ENCODE assay signal across 24 mouse cellular contexts in the genomic region with DNA sequence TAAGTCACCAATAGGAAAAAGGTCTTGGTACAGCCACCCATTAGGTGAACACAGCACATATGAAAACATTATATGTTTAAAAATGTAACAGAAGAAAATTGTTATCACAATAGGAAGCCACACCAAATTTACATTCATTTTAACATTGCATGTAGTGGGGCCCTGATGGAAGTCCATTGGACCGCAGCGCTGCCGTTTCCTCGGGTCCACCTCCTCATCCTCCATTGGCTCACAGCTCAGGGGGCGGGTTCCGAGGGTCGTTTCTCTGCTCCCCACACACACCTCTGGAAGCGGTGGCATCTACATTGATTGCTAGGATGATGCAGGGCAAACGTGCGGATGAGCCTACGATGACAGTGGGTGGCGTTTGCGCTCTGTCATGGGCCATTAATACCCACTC.
DNase-seq lines count a peak whose midpoint lies in the region; ATAC-seq lines count a peak whose summit lies in the region.
"Had no signal": no experiment of that assay in that cellular context is flagged by ENCODE, and none has a peak within 500 bp of the region (broad histone marks: within the 10 kb centered on the region; RNA-seq: fewer than 3 reads in every experiment).

No protein-coding gene starts in this region.

- 87% methylated on average over 13 of the region's 13 CpGs for WGBS in kidney, embryonic 16.5 days

- H3K4me2 ChIP-seq in kidney, embryonic 16.5 days (replicated peaks; ENCODE audit: low read depth, low read length): no peak overlapping the region
- H3K4me2 ChIP-seq: forebrain, embryonic 13.5 days; heart, embryonic 13.5 days; liver, embryonic 12.5 days; midbrain, embryonic 12.5 days; neural tube, embryonic 13.5 days had no signal

- no peaks in the 10 kb centered on the region for H3K36me3 ChIP-seq in kidney, embryonic 16.5 days (ENCODE audit: insufficient read depth, low read length)
- H3K36me3 ChIP-seq: heart, embryonic 13.5 days; liver, embryonic 12.5 days; midbrain, embryonic 12.5 days; neural tube, embryonic 13.5 days had no signal

- no peaks in the 10 kb centered on the region for H3K9me3 ChIP-seq in kidney, embryonic 16.5 days (ENCODE audit: low read length)
- H3K9me3 ChIP-seq: forebrain, embryonic 13.5 days; heart, embryonic 13.5 days; liver, embryonic 12.5 days; midbrain, embryonic 12.5 days; neural tube, embryonic 13.5 days had no signal

- DNase-seq in cerebellum, adult 18-20 months: peak; percentile 3 to 6
- peak; percentile 88 for DNase-seq in heart, adult 11 months
- no peak for DNase-seq in heart, postnatal 10 days
- peak; percentile 36 to 70 for DNase-seq in kidney, postnatal 25 days
- no peak for DNase-seq in left cerebral cortex, postnatal 10 days (ENCODE audit: extremely low spot score in 1 of 2, low spot score in 2 of 2)
- DNase-seq: cerebellum, adult 9-10 months; cerebellum, postnatal 36 days; left cerebral cortex, postnatal 4 days; liver, postnatal 0 days; lung, postnatal 36 days; thymus, adult 2 months had no signal

- intact Hi-C loops in heart, postnatal 10 days (cut with DNase I): no loop called here
- intact Hi-C loops in left cerebral cortex, postnatal 10 days (cut with DNase I): no loop called here

- ATAC-seq in cerebellum, adult (ENCODE audit: insufficient number of reproducible peaks, low FRiP score, low TSS enrichment): no peak
- no peak for ATAC-seq in kidney, embryonic 16.5 days (ENCODE audit: low FRiP score, low TSS enrichment)
- 0 out of 2 replicates have a peak, but pooled peaks have one; percentile 31 for ATAC-seq in megakaryocyte progenitor cell, adult 5-6 weeks (replicated peaks; ENCODE audit: poor library complexity)
- ATAC-seq: CD4-positive, CD25-positive, alpha-beta regulatory T cell, adult 4 months; forebrain, embryonic 13.5 days; hindbrain, embryonic 16.5 days; liver, embryonic 12.5 days; liver, postnatal 0 days had no signal

- H3K27me3 ChIP-seq in kidney, embryonic 16.5 days (ENCODE audit: insufficient read depth, low read length): no peaks in the 10 kb centered on the region
- H3K27me3 ChIP-seq: forebrain, embryonic 13.5 days; heart, embryonic 13.5 days; liver, embryonic 12.5 days; megakaryocyte, embryonic 14.5 days; midbrain, embryonic 12.5 days; neural tube, embryonic 13.5 days had no signal

- no peak overlapping the region for H3K4me3 ChIP-seq in kidney, embryonic 16.5 days (ENCODE audit: low read length)
- H3K4me3 ChIP-seq: forebrain, embryonic 13.5 days; heart, adult 2 months; heart, embryonic 13.5 days; liver, embryonic 12.5 days; megakaryocyte, embryonic 14.5 days; midbrain, embryonic 12.5 days; neural tube, embryonic 13.5 days had no signal

- H3K27ac ChIP-seq in kidney, embryonic 16.5 days (ENCODE audit: low read length): no peak overlapping the region
- H3K27ac ChIP-seq: forebrain, embryonic 13.5 days; heart, adult 2 months; heart, embryonic 13.5 days; kidney, postnatal 0 days; liver, embryonic 12.5 days; midbrain, embryonic 12.5 days; neural tube, embryonic 13.5 days had no signal

- no peak overlapping the region for H3K9ac ChIP-seq in kidney, embryonic 16.5 days (replicated peaks; ENCODE audit: low read length)
- H3K9ac ChIP-seq: forebrain, embryonic 13.5 days; heart, embryonic 13.5 days; liver, embryonic 12.5 days; liver, postnatal 0 days; midbrain, embryonic 12.5 days; neural tube, embryonic 13.5 days had no signal

- no peaks in the 10 kb centered on the region for H3K4me1 ChIP-seq in kidney, embryonic 16.5 days (ENCODE audit: insufficient read depth, low read length)
- H3K4me1 ChIP-seq: forebrain, embryonic 13.5 days; heart, embryonic 13.5 days; liver, embryonic 12.5 days; megakaryocyte, embryonic 14.5 days; midbrain, embryonic 12.5 days had no signal

Comparison
In these comparisons a context has a peak if more than half of its experiments do, and no peak if none do; other contexts are left out.
1. DNase-seq: peak in cerebellum, adult 18-20 months (2 of 2), heart, adult 11 months (single experiment) and kidney, postnatal 25 days (2 of 2); none in heart, postnatal 10 days (0 of 2) and left cerebral cortex, postnatal 10 days (0 of 2).